Mouse (Mus musculus) T-helper 1 cell (primary cell): Measurements from ENCODE around the gene Kazn.

Experiments
- in situ Hi-C: fragments of 300-600 bp; cut with MboI, MseI; formaldehyde crosslinking; loops from one replicate; pipeline ENCODE4 v1.15.1; 2025; ENCODE audit warnings: high pct_unique_total_duplicates

Kazn gene

GRCm38 (mm10) chr4:142080901-142081630, 158.1 kb downstream of the Kazn start:
- in situ Hi-C loops = loop anchor here (5.0 kb wide), 1 partner anchor 99 kb away; no protein-coding TSS in a partner anchor

- in situ Hi-C loops = loop anchor here (5.0 kb wide), 1 partner anchor 98 kb away; no protein-coding TSS in a partner anchor
Measured at GRCm38 (mm10) chr4:142080487-142080767, 158.8 kb downstream of the Kazn start.

GRCm38 (mm10) chr4:142079629-142080486, 159.3 kb downstream of the Kazn start:
- in situ Hi-C loops = loop anchor here (5.0 kb wide), 1 partner anchor 98 kb away; no protein-coding TSS in a partner anchor

- in situ Hi-C loops = no loop called here
Measured at GRCm38 (mm10) chr4:142077572-142078271, 161.5 kb downstream of the Kazn start.

- in situ Hi-C loops = no loop called here
Measured at GRCm38 (mm10) chr4:142076883-142077282, 162.3 kb downstream of the Kazn start.

- in situ Hi-C loops = no loop called here
Measured at GRCm38 (mm10) chr4:142075931-142076330, 163.3 kb downstream of the Kazn start.

- in situ Hi-C loops = no loop called here
Measured at GRCm38 (mm10) chr4:142074060-142074732, 165.0 kb downstream of the Kazn start.

GRCm38 (mm10) chr4:142071243-142071991, 167.8 kb downstream of the Kazn start:
- in situ Hi-C loops = no loop called here

GRCm38 (mm10) chr4:142070840-142071239, 168.4 kb downstream of the Kazn start:
- in situ Hi-C loops = no loop called here

- in situ Hi-C loops = no loop called here
Measured at GRCm38 (mm10) chr4:142068899-142069812, 170.0 kb downstream of the Kazn start.

GRCm38 (mm10) chr4:142066576-142066975, 172.6 kb downstream of the Kazn start:
- in situ Hi-C loops = no loop called here

- in situ Hi-C loops = no loop called here
Measured at GRCm38 (mm10) chr4:142065835-142066234, 173.4 kb downstream of the Kazn start.

GRCm38 (mm10) chr4:142065270-142065669, 173.9 kb downstream of the Kazn start:
- in situ Hi-C loops = no loop called here

GRCm38 (mm10) chr4:142064582-142065228, 174.5 kb downstream of the Kazn start:
- in situ Hi-C loops = no loop called here

- in situ Hi-C loops = no loop called here
Measured at GRCm38 (mm10) chr4:142063057-142063534, 176.1 kb downstream of the Kazn start.

GRCm38 (mm10) chr4:142061485-142062240, 177.5 kb downstream of the Kazn start:
- in situ Hi-C loops = no loop called here

- in situ Hi-C loops = no loop called here
Measured at GRCm38 (mm10) chr4:142060455-142061378, 178.5 kb downstream of the Kazn start.
